ENCODE assay signal across 20 mouse cellular contexts in the genomic region with DNA sequence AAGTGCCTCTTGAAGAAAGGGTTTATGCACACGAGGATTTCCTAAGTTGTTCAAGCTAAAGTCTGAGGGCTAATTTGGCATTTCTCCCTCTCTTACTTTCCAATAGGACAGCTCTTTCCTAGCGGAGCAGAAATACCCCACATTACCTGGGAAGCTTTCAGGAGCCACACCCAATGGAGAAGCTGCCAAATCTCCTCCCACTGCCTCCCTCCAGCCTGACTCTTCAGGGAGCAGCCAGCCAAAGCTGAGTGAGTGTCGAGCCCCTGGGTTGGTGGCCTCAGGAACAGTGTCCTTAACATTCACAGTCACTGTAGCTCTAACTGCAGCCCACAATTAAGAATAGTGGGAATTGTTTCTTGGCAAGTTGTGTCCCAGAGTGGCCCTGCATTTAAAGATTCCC. TPM values are rescaled to one million over a fixed set of nuclear protein-coding genes. Genes with fewer than 3 reads are reported as not detected.
DNase-seq lines count a peak whose midpoint lies in the region; ATAC-seq and TF ChIP-seq lines count a peak whose summit lies in the region.
"Had no signal": no experiment of that assay in that cellular context is flagged by ENCODE, and none has a peak within 500 bp of the region (broad histone marks: within the 10 kb centered on the region; RNA-seq: fewer than 3 reads in every experiment).

No protein-coding gene starts in this region.

- H3K36me3 ChIP-seq in kidney, adult 2 months (ENCODE audit: control insufficient read depth, insufficient read depth, low read length) = no peaks in the 10 kb centered on the region; the same call in 1 of the 2 replicates
- H3K36me3 ChIP-seq in hindbrain, embryonic 10.5 days = 0 out of 2 replicates have a peak, but pooled peaks cover 10% of the 10 kb centered on the region
- H3K36me3 ChIP-seq in hindbrain, embryonic 11.5 days (ENCODE audit: control insufficient read depth, insufficient read depth, low read length) = no peaks in the 10 kb centered on the region
- H3K36me3 ChIP-seq: hindbrain, embryonic 12.5 days had no signal

- no peak overlapping the region for H3K9ac ChIP-seq in hindbrain, embryonic 11.5 days (ENCODE audit: low read depth, low read length)
- H3K9ac ChIP-seq: embryonic facial prominence, embryonic 13.5 days; forebrain, embryonic 13.5 days; forebrain, postnatal 0 days; heart, embryonic 12.5 days; hindbrain, embryonic 12.5 days had no signal

- no peak overlapping the region for H3K4me2 ChIP-seq in hindbrain, embryonic 11.5 days (replicated peaks; ENCODE audit: low read depth, low read length)
- H3K4me2 ChIP-seq: embryonic facial prominence, embryonic 13.5 days; forebrain, embryonic 13.5 days; heart, embryonic 12.5 days; hindbrain, embryonic 12.5 days had no signal

- peaks cover 11% of the 10 kb centered on the region; the same call in 1 of the 2 replicates for H3K9me3 ChIP-seq in hindbrain, embryonic 10.5 days
- H3K9me3 ChIP-seq in hindbrain, embryonic 11.5 days (ENCODE audit: control insufficient read depth, low read length) = no peaks in the 10 kb centered on the region
- H3K9me3 ChIP-seq: embryonic facial prominence, embryonic 13.5 days; heart, embryonic 12.5 days had no signal

- TF ChIP-seq POLR2A in kidney, adult 2 months (IDR thresholded peaks at IDR 0.05; ENCODE audit: low read depth, low read length) = no peak
- TF ChIP-seq POLR2A in lung, adult 2 months (IDR thresholded peaks at IDR 0.05; ENCODE audit: borderline replicate concordance, extremely low read depth, low read depth, low read length) = no peak

- ATAC-seq in hindbrain, embryonic 11.5 days (ENCODE audit: low FRiP score) = no peak
- ATAC-seq: activated CD4-positive, CD25-positive, alpha-beta regulatory T cell, adult 4 months; forebrain, embryonic 13.5 days; forebrain, postnatal 0 days; Patski had no signal

- H3K27ac ChIP-seq in kidney, adult 2 months (ENCODE audit: insufficient read depth, low read depth, low read length) = no peak overlapping the region
- H3K27ac ChIP-seq in hindbrain, embryonic 10.5 days = no peak overlapping the region
- H3K27ac ChIP-seq in hindbrain, embryonic 11.5 days (ENCODE audit: low read depth, low read length) = no peak overlapping the region
- H3K27ac ChIP-seq: embryonic facial prominence, embryonic 13.5 days; forebrain, embryonic 13.5 days; hindbrain, embryonic 12.5 days had no signal

- H3K4me1 ChIP-seq in kidney, adult 2 months (ENCODE audit: control insufficient read depth, insufficient read depth, low read length) = no peaks in the 10 kb centered on the region
- no peaks in the 10 kb centered on the region for H3K4me1 ChIP-seq in lung, adult 2 months (ENCODE audit: control insufficient read depth, insufficient read depth, low read length)
- no peaks in the 10 kb centered on the region for H3K4me1 ChIP-seq in hindbrain, embryonic 10.5 days (replicated peaks)
- H3K4me1 ChIP-seq in hindbrain, embryonic 11.5 days (replicated peaks; ENCODE audit: control insufficient read depth, insufficient read depth, low read length) = no peaks in the 10 kb centered on the region
- H3K4me1 ChIP-seq: forebrain, embryonic 13.5 days; heart, embryonic 12.5 days; hindbrain, embryonic 12.5 days had no signal

- WGBS in kidney, adult 2 months = 34% methylated on average over 3 of the region's 3 CpGs
- WGBS in lung, adult 2 months = 43% methylated on average over 3 of the region's 3 CpGs
- 68% methylated on average over 3 of the region's 3 CpGs for WGBS in hindbrain, embryonic 10.5 days
- WGBS in hindbrain, embryonic 11.5 days = 76% methylated on average over 3 of the region's 3 CpGs

- peak; percentile 27 for DNase-seq in kidney, adult 2 months
- no peak for DNase-seq in kidney, postnatal 10 days
- DNase-seq in lung, adult 18-20 months = peak; percentile 54 to 65
- no peak for DNase-seq in lung, adult 2 months
- peak; percentile 42 for DNase-seq in lung, postnatal 14 days
- DNase-seq in hindbrain, embryonic 10.5 days (ENCODE audit: low spot score) = no peak
- DNase-seq in hindbrain, embryonic 11.5 days (ENCODE audit: low spot score) = no peak
- DNase-seq: adrenal gland, postnatal 14 days; cerebellum, adult 11-12 months; cerebellum, adult 9-10 months; cerebellum, postnatal 25 days; forebrain, postnatal 0 days; gastrocnemius, postnatal 14 days had no signal

- TF ChIP-seq CTCF in kidney, adult 2 months (conservative IDR thresholded peaks at IDR 0.05; ENCODE audit: insufficient read depth, insufficient read length, low read depth, low read length) = no peak
- no peak for TF ChIP-seq CTCF in lung, adult 2 months (IDR thresholded peaks at IDR 0.05; ENCODE audit: insufficient read depth, low read length)

- no peak overlapping the region for H3K4me3 ChIP-seq in kidney, adult 2 months (ENCODE audit: insufficient read depth, low read depth, low read length)
- no peak overlapping the region for H3K4me3 ChIP-seq in lung, adult 2 months (replicated peaks; ENCODE audit: extremely low read depth, low read depth, low read length)
- no peak overlapping the region for H3K4me3 ChIP-seq in hindbrain, embryonic 10.5 days
- no peak overlapping the region for H3K4me3 ChIP-seq in hindbrain, embryonic 11.5 days (ENCODE audit: low read depth, low read length)
- H3K4me3 ChIP-seq: embryonic facial prominence, embryonic 13.5 days; forebrain, embryonic 13.5 days; heart, embryonic 12.5 days; hindbrain, embryonic 12.5 days had no signal

- no peaks in the 10 kb centered on the region for H3K27me3 ChIP-seq in kidney, adult 2 months (replicated peaks; ENCODE audit: control insufficient read depth, insufficient read depth, low read length)
- H3K27me3 ChIP-seq in hindbrain, embryonic 10.5 days (ENCODE audit: insufficient read depth, poor library complexity, severe bottlenecking) = no peaks in the 10 kb centered on the region
- H3K27me3 ChIP-seq in hindbrain, embryonic 11.5 days (ENCODE audit: control insufficient read depth, insufficient read depth, low read length) = no peaks in the 10 kb centered on the region
- H3K27me3 ChIP-seq: CH12.LX; embryonic facial prominence, embryonic 13.5 days; forebrain, embryonic 13.5 days; heart, embryonic 12.5 days; hindbrain, embryonic 12.5 days; Patski had no signal

RNA-seq across cellular contexts. Expression of gene Cyb5r2, which starts 30.3 kb away (rescaled TPM):
- not detected in 2 replicates for polyA plus RNA-seq in kidney, adult 2 months (2012; rRNA removed)
- not detected in 2 replicates for polyA plus RNA-seq in lung, adult 2 months (2012; rRNA removed)
- polyA plus RNA-seq in hindbrain, embryonic 10.5 days (2016; fragmentation: Nextera tagmentation; extraction: Ambion mirVana) = 0.46 and 0.51 TPM in 2 replicates
- polyA plus RNA-seq in hindbrain, embryonic 11.5 days (2014; fragmentation: Nextera tagmentation; extraction: Ambion mirVana) = 0.14 and 0.24 TPM in 2 replicates
- polyA plus RNA-seq: activated CD4-positive, CD25-positive, alpha-beta regulatory T cell, adult 4 months; forebrain, embryonic 13.5 days; Patski had no signal

Comparison
In these comparisons a context has a peak if more than half of its experiments do, and no peak if none do; other contexts are left out.
1. DNase-seq: peak in kidney, adult 2 months (single experiment), lung, adult 18-20 months (2 of 2) and lung, postnatal 14 days (single experiment); none in kidney, postnatal 10 days (single experiment), lung, adult 2 months (single experiment), hindbrain, embryonic 10.5 days (single experiment) and hindbrain, embryonic 11.5 days (single experiment).